Mouse (Mus musculus): ENCODE measurements around the gene Atp2b2. TPM values are rescaled to one million over a fixed set of nuclear protein-coding genes. Genes with fewer than 3 reads are reported as not detected.

Gene Atp2b2
- polyA plus RNA-seq, 1 experiment, result 105 TPM

DNA sequence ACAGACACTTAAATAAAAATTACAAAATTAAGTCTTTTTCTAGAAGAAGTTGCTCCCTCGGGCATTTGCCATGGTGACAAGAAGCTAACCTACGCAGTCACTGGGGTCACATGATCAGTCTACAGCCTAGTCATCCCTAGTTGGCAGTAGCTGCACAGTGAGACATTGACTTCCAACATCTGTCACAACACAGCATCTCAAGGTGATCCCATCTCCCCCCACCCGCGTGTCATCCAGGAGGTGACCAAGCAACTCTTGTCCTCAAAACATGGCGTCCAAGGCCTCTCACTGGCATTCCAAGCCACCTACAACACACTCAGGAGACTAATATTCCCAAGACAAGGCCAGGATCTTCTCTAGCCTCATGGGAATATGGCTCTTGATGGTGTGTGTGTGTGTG is 48.2 kb downstream of the Atp2b2 start:
- peaks cover 22% of the 10 kb centered on the region for H3K4me1 ChIP-seq (ENCODE audit: control insufficient read depth, insufficient read depth, low read length)
- H3K4me3 ChIP-seq (ENCODE audit: insufficient read depth, low read depth, low read length), result no peak overlapping the region
- no peak overlapping the region for H3K27ac ChIP-seq (ENCODE audit: insufficient read depth, low read depth, low read length)
- WGBS, result 88% methylated on average over 5 of the region's 5 CpGs
- TF ChIP-seq CTCF (IDR thresholded peaks at IDR 0.05; ENCODE audit: insufficient read depth, low read depth, low read length) (no peak), POLR2A (IDR thresholded peaks at IDR 0.05; ENCODE audit: insufficient read depth, low read depth, low read length) (no peak)

DNA sequence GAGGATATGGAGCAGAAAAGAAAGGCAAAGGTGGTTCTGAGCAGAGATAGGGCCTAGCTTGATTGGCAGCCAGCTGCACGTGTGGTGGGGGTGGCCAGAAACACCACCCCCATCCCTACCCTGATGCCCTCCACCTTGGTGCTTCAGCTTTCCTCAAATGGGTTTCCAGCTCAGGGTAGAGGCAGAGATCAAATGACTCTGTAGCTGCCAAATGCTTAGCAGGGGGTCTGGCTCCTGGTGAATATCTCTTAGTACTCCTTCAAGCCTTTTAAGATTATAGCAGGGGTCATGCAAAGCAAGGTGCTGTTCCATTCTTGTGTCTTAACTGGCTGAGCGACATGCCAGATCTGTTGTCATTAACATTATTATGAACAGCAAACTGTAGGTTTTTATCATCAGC is 50.3 kb downstream of the Atp2b2 start:
- H3K27ac ChIP-seq (ENCODE audit: insufficient read depth, low read depth, low read length), result peak overlapping the region; percentile 6
- WGBS, result 44% methylated on average over 2 of the region's 2 CpGs
- TF ChIP-seq POLR2A (IDR thresholded peaks at IDR 0.05; ENCODE audit: insufficient read depth, low read depth, low read length) (no peak), CTCF (IDR thresholded peaks at IDR 0.05; ENCODE audit: insufficient read depth, low read depth, low read length) (no peak)
- H3K4me1 ChIP-seq (ENCODE audit: control insufficient read depth, insufficient read depth, low read length), result peaks cover 29% of the 10 kb centered on the region
- no peak overlapping the region for H3K4me3 ChIP-seq (ENCODE audit: insufficient read depth, low read depth, low read length)

DNA sequence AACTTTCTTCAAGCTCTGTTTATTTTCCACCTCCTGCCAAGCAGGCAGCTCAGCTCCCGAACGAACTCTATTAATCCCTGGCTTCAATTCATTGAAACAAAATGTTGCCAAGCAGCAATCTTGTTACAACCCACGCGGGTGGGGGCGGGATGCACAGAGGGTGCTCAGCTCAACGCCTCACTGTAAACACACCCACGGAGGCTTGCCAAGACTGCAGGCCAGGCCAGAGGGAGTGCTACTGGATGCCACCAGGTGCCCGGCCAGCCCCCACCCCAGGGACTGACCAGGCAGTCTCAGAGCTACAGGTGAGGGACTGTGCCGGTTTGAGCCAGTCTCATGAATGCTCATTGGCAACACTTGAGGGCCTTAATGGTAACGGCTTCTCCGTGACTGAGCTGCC is 50.9 kb downstream of the Atp2b2 start:
- no peak for TF ChIP-seq POLR2A (IDR thresholded peaks at IDR 0.05; ENCODE audit: insufficient read depth, low read depth, low read length)
- TF ChIP-seq CTCF (IDR thresholded peaks at IDR 0.05; ENCODE audit: insufficient read depth, low read depth, low read length), result no peak
- Histone ChIP-seq H3K27ac (ENCODE audit: insufficient read depth, low read depth, low read length) (peak overlapping the region; percentile 6; the same call in 1 of the 2 replicates), H3K4me3 (ENCODE audit: insufficient read depth, low read depth, low read length) (no peak overlapping the region), H3K4me1 (ENCODE audit: control insufficient read depth, insufficient read depth, low read length) (peaks cover 33% of the 10 kb centered on the region)
- WGBS, result 9% methylated on average over 11 of the region's 11 CpGs

DNA sequence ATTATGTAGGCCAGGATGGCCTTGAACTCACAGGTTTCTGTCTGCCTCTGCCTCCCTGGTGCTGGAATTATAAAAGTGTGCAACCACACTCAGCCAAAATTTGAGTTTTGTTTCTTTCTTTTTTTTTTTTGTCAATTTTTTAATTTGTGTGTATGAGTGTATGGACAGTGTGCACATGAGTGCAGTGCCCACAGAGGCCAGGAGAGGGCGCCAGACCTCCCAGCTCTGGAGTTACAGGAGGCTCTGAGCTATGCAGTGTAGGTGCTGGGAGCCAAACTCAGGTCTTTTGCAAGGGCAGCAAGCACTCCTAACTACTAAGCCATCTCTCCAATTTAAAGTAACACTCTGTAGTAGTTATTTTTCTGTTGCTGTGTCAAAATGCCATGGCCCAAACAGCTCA is 52.4 kb downstream of the Atp2b2 start:
- no peak overlapping the region for H3K27ac ChIP-seq (ENCODE audit: insufficient read depth, low read depth, low read length)
- peak; percentile 42; the same call in 1 of the 2 replicates for TF ChIP-seq CTCF (IDR thresholded peaks at IDR 0.05; ENCODE audit: insufficient read depth, low read depth, low read length)
- no peak for TF ChIP-seq POLR2A (IDR thresholded peaks at IDR 0.05; ENCODE audit: insufficient read depth, low read depth, low read length)
- WGBS, result 47% methylated on average over 1 of the region's 1 CpGs

DNA sequence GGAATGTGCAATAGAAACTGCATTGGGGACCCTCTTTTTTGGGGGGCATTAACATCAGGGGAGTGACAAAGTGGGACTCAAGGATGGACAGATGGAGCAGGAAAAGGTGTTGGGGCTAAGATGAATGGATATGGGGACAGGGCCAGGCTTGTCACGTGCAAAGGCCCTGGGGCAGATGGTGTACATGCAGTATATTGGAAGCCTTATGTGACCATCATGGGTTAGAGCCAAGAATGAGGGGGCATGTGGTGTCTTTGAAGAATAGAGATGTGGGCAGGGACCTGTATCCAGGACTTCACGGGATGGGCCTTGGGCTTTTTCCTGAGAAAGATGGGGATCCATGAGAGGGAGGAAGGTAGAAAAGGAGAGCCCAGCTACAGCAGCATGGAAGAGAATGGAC is 53.9 kb downstream of the Atp2b2 start:
- Histone ChIP-seq H3K4me3 (ENCODE audit: insufficient read depth, low read depth, low read length) (no peak overlapping the region), H3K27ac (ENCODE audit: insufficient read depth, low read depth, low read length) (no peak overlapping the region), H3K4me1 (ENCODE audit: control insufficient read depth, insufficient read depth, low read length) (peaks cover 37% of the 10 kb centered on the region)
- TF ChIP-seq POLR2A (IDR thresholded peaks at IDR 0.05; ENCODE audit: insufficient read depth, low read depth, low read length) (no peak), CTCF (IDR thresholded peaks at IDR 0.05; ENCODE audit: insufficient read depth, low read depth, low read length) (no peak)
- 87% methylated on average over 2 of the region's 2 CpGs for WGBS

More for the DNA sequence above, 52.4 kb downstream of the Atp2b2 start:
- Histone ChIP-seq H3K4me1 (ENCODE audit: control insufficient read depth, insufficient read depth, low read length) (peaks cover 34% of the 10 kb centered on the region), H3K4me3 (ENCODE audit: insufficient read depth, low read depth, low read length) (no peak overlapping the region)

DNA sequence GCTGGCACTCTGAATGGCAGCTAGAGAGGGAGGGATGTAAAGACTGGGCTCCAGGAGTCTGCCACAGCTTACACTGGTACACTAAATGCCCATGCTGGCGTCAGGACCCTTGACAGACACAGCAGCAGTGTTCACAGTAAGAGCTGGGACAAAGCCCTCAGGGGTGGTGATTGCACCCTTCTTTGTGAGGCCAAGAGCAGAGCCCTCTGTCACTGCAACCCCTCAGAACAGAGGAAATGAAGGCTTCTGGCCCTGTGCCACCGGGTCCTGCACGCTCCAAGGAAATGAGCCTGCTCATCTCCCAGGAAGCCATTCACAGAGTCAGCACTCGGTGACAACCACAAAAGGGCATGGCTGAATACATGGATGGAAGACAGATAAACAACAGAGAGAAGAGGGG is 55.7 kb downstream of the Atp2b2 start:
- Histone ChIP-seq H3K4me3 (ENCODE audit: insufficient read depth, low read depth, low read length) (no peak overlapping the region), H3K4me1 (ENCODE audit: control insufficient read depth, insufficient read depth, low read length) (peaks cover 32% of the 10 kb centered on the region), H3K27ac (ENCODE audit: insufficient read depth, low read depth, low read length) (no peak overlapping the region)
- 32% methylated on average over 4 of the region's 4 CpGs for WGBS
- TF ChIP-seq POLR2A (IDR thresholded peaks at IDR 0.05; ENCODE audit: insufficient read depth, low read depth, low read length), result no peak
- TF ChIP-seq CTCF (IDR thresholded peaks at IDR 0.05; ENCODE audit: insufficient read depth, low read depth, low read length), result no peak

DNA sequence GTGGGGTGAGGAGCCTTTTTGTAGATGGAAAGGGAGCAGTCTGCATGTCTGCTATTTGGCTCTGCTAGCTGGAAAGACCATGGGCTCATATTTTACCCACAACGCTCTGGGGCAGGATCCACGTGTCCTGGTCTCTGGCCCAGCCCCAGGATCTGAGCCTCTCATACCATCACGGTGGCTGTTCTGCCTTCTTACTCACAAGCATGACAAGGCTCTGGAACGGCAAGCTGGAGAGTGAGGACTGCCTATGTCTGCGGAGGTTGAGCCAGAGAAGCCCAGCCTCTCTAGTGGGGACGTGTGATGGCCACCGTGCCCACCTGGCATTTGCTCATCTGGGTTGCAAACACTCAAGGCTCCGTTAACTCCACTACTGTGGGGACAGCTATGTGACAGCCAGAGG is 63.7 kb downstream of the Atp2b2 start:
- Histone ChIP-seq H3K27ac (ENCODE audit: insufficient read depth, low read depth, low read length) (peak overlapping the region; percentile 35), H3K4me1 (ENCODE audit: control insufficient read depth, insufficient read depth, low read length) (peaks cover 17% of the 10 kb centered on the region), H3K4me3 (ENCODE audit: insufficient read depth, low read depth, low read length) (no peak overlapping the region)
- 44% methylated on average over 8 of the region's 8 CpGs for WGBS
- TF ChIP-seq POLR2A (IDR thresholded peaks at IDR 0.05; ENCODE audit: insufficient read depth, low read depth, low read length), result no peak
- no peak for TF ChIP-seq CTCF (IDR thresholded peaks at IDR 0.05; ENCODE audit: insufficient read depth, low read depth, low read length)

DNA sequence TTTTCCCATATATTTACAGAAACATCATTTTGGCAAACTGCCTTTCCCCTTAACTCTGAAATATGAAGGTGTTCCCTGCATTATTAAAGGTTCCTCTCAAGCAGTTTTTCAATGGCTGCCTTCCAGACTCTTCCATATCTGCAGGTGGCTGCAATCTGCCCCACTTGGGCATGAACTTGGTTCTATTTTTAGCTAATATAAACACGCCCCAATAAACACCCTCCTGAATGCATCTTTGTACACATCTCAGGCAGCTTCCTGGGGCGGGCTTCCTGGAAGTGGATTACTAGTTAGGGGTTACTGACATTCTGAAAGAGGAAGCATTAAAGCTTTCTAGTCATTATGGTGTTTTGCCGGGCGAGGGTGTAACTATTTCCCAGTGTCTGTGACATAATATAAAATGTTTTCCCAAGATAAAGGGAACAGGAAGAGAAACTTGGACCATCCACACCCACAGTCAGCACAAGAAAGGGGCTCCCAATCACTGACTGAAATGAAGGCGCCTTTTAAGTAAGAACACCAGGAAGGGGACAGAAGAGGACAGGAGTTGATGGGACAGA is 64.2 kb downstream of the Atp2b2 start:
- 23% methylated on average over 5 of the region's 5 CpGs for WGBS
- H3K4me3 ChIP-seq (ENCODE audit: insufficient read depth, low read depth, low read length), result no peak overlapping the region
- peaks cover 17% of the 10 kb centered on the region for H3K4me1 ChIP-seq (ENCODE audit: control insufficient read depth, insufficient read depth, low read length)
- H3K27ac ChIP-seq (ENCODE audit: insufficient read depth, low read depth, low read length), result no peak overlapping the region
- no peak for TF ChIP-seq CTCF (IDR thresholded peaks at IDR 0.05; ENCODE audit: insufficient read depth, low read depth, low read length)
- TF ChIP-seq POLR2A (IDR thresholded peaks at IDR 0.05; ENCODE audit: insufficient read depth, low read depth, low read length), result no peak

DNA sequence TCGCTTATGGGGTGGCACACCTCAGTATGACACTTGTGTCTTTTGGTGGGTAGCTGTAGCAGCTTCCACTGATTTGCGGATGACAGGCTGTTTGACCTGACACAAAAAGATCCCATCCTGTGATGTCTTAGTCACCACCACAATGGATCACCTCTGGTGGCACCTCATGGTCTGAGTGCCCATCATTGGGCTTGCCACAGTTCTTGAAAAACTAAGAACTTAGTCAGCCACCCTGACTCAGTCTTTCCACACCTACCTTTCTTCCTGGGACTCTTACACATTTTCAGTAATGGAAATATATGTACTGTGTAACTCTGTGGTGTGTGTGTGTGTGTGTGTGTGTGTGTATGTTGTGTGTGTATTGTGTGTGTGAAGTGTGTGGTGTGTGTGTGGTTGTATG is 71.5 kb downstream of the Atp2b2 start:
- no peak for TF ChIP-seq POLR2A (IDR thresholded peaks at IDR 0.05; ENCODE audit: insufficient read depth, low read depth, low read length)
- TF ChIP-seq CTCF (IDR thresholded peaks at IDR 0.05; ENCODE audit: insufficient read depth, low read depth, low read length), result no peak
- WGBS, result 79% methylated on average over 2 of the region's 2 CpGs

DNA sequence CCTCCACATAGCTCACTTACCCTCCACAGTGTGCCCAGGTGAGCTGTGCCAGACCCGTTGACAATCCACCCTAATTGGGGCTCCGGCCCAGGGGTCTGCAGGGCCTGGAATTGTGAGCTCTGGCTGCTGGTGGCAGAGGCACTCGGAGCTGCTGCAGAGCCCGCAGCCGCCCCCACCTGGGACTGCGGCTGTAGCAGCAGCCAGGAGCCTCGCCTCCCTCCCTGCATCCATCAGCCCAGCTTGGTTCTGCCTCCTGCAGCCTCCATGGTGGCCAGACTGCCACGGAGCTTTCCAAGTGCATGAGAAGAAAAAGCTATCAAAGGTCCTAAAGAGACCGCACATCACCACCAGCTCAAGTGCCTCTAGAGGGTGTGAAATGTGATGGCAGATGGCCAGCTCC is 71.9 kb downstream of the Atp2b2 start:
- H3K27ac ChIP-seq (ENCODE audit: insufficient read depth, low read depth, low read length), result no peak overlapping the region

More for the DNA sequence above, 71.5 kb downstream of the Atp2b2 start:
- peaks cover 30% of the 10 kb centered on the region for H3K4me1 ChIP-seq (ENCODE audit: control insufficient read depth, insufficient read depth, low read length)
- H3K4me3 ChIP-seq (ENCODE audit: insufficient read depth, low read depth, low read length), result no peak overlapping the region
- H3K27ac ChIP-seq (ENCODE audit: insufficient read depth, low read depth, low read length), result no peak overlapping the region

More for the DNA sequence above, 71.9 kb downstream of the Atp2b2 start:
- H3K4me1 ChIP-seq (ENCODE audit: control insufficient read depth, insufficient read depth, low read length), result peaks cover 31% of the 10 kb centered on the region
- WGBS, result 39% methylated on average over 9 of the region's 9 CpGs
- no peak for TF ChIP-seq POLR2A (IDR thresholded peaks at IDR 0.05; ENCODE audit: insufficient read depth, low read depth, low read length)
- no peak for TF ChIP-seq CTCF (IDR thresholded peaks at IDR 0.05; ENCODE audit: insufficient read depth, low read depth, low read length)
- no peak overlapping the region for H3K4me3 ChIP-seq (ENCODE audit: insufficient read depth, low read depth, low read length)

Data from olfactory bulb, adult 2 months (tissue).